Mouse (Mus musculus): ENCODE results near the gene Tulp3. TPM values are rescaled to one million over a fixed set of nuclear protein-coding genes. Genes with fewer than 3 reads are reported as not detected.

Tulp3 gene
- polyA plus RNA-seq, 1 experiment = 0.07 TPM

GRCm38 (mm10) chr6:128301891-128302290 is 53.8 kb downstream of the Tulp3 start:
- TF ChIP-seq TAL1 (IDR thresholded peaks at IDR 0.05; ENCODE audit: low read length) = no peak
- no peak for TF ChIP-seq GATA1 (IDR thresholded peaks at IDR 0.05; ENCODE audit: low read length)
- Histone ChIP-seq H3K4me1 (ENCODE audit: control insufficient read depth) (peaks cover 4% of the 10 kb centered on the region; the same call in 1 of the 2 replicates), H3K9me3 (ENCODE audit: control insufficient read depth, low read length) (peaks cover 3% of the 10 kb centered on the region; the same call in 1 of the 2 replicates), H3K36me3 (ENCODE audit: control insufficient read depth) (no peaks in the 10 kb centered on the region), H3K4me3 (replicated peaks) (no peak overlapping the region), H3K27me3 (ENCODE audit: control insufficient read depth) (peaks cover 51% of the 10 kb centered on the region)

- H3K27me3 ChIP-seq (ENCODE audit: control insufficient read depth) = peaks cover 53% of the 10 kb centered on the region
- TF ChIP-seq GATA1 (IDR thresholded peaks at IDR 0.05; ENCODE audit: low read length) (no peak), TAL1 (IDR thresholded peaks at IDR 0.05; ENCODE audit: low read length) (no peak)
- H3K4me1 ChIP-seq (ENCODE audit: control insufficient read depth) = peaks cover 4% of the 10 kb centered on the region; the same call in 1 of the 2 replicates
- H3K9me3 ChIP-seq (ENCODE audit: control insufficient read depth, low read length) = peaks cover 3% of the 10 kb centered on the region; the same call in 1 of the 2 replicates
- no peaks in the 10 kb centered on the region for H3K36me3 ChIP-seq (ENCODE audit: control insufficient read depth)
- no peak overlapping the region for H3K4me3 ChIP-seq (replicated peaks)
Observed at GRCm38 (mm10) chr6:128301458-128301857, 54.2 kb downstream of the Tulp3 start.

GRCm38 (mm10) chr6:128300134-128301001 is 55.3 kb downstream of the Tulp3 start, which contains the start of gene Tead4:
Gene Tead4 (minus strand): TSS chr6:128300823.
- Histone ChIP-seq H3K9me3 (ENCODE audit: control insufficient read depth, low read length) (peaks cover 3% of the 10 kb centered on the region; the same call in 1 of the 2 replicates), H3K4me1 (ENCODE audit: control insufficient read depth) (peaks cover 4% of the 10 kb centered on the region; the same call in 1 of the 2 replicates), H3K36me3 (ENCODE audit: control insufficient read depth) (no peaks in the 10 kb centered on the region), H3K4me3 (replicated peaks) (peak within 1 kb of the TSS; percentile 51), H3K27me3 (ENCODE audit: control insufficient read depth) (peaks cover 53% of the 10 kb centered on the region)
- TF ChIP-seq GATA1 (IDR thresholded peaks at IDR 0.05; ENCODE audit: low read length) (no peak), TAL1 (IDR thresholded peaks at IDR 0.05; ENCODE audit: low read length) (no peak)

- no peaks in the 10 kb centered on the region for H3K36me3 ChIP-seq (ENCODE audit: control insufficient read depth)
- TF ChIP-seq GATA1 (IDR thresholded peaks at IDR 0.05; ENCODE audit: low read length) = no peak
- peaks cover 4% of the 10 kb centered on the region; the same call in 1 of the 2 replicates for H3K4me1 ChIP-seq (ENCODE audit: control insufficient read depth)
- peaks cover 3% of the 10 kb centered on the region; the same call in 1 of the 2 replicates for H3K9me3 ChIP-seq (ENCODE audit: control insufficient read depth, low read length)
- H3K27me3 ChIP-seq (ENCODE audit: control insufficient read depth) = peaks cover 53% of the 10 kb centered on the region
- peak overlapping the region; percentile 51 for H3K4me3 ChIP-seq (replicated peaks)
Observed at GRCm38 (mm10) chr6:128299292-128300133, 56.1 kb downstream of the Tulp3 start.

GRCm38 (mm10) chr6:128298246-128298645 is 57.4 kb downstream of the Tulp3 start:
- H3K4me1 ChIP-seq (ENCODE audit: control insufficient read depth) = peaks cover 4% of the 10 kb centered on the region; the same call in 1 of the 2 replicates
- TF ChIP-seq TAL1 (IDR thresholded peaks at IDR 0.05; ENCODE audit: low read length) (no peak), GATA1 (IDR thresholded peaks at IDR 0.05; ENCODE audit: low read length) (no peak)
- peaks cover 3% of the 10 kb centered on the region; the same call in 1 of the 2 replicates for H3K9me3 ChIP-seq (ENCODE audit: control insufficient read depth, low read length)
- H3K36me3 ChIP-seq (ENCODE audit: control insufficient read depth) = no peaks in the 10 kb centered on the region
- peaks cover 53% of the 10 kb centered on the region for H3K27me3 ChIP-seq (ENCODE audit: control insufficient read depth)
- no peak overlapping the region for H3K4me3 ChIP-seq (replicated peaks)

GRCm38 (mm10) chr6:128296750-128297393 is 58.8 kb downstream of the Tulp3 start:
- TF ChIP-seq GATA1 (IDR thresholded peaks at IDR 0.05; ENCODE audit: low read length) (no peak), TAL1 (IDR thresholded peaks at IDR 0.05; ENCODE audit: low read length) (no peak)
- H3K9me3 ChIP-seq (ENCODE audit: control insufficient read depth, low read length) = no peaks in the 10 kb centered on the region
- no peaks in the 10 kb centered on the region for H3K36me3 ChIP-seq (ENCODE audit: control insufficient read depth)
- no peak overlapping the region for H3K4me3 ChIP-seq (replicated peaks)
- peaks cover 46% of the 10 kb centered on the region for H3K27me3 ChIP-seq (ENCODE audit: control insufficient read depth)
- peaks cover 4% of the 10 kb centered on the region; the same call in 1 of the 2 replicates for H3K4me1 ChIP-seq (ENCODE audit: control insufficient read depth)

- H3K36me3 ChIP-seq (ENCODE audit: control insufficient read depth) = no peaks in the 10 kb centered on the region
- no peak overlapping the region for H3K4me3 ChIP-seq (replicated peaks)
- H3K9me3 ChIP-seq (ENCODE audit: control insufficient read depth, low read length) = no peaks in the 10 kb centered on the region
- peaks cover 39% of the 10 kb centered on the region for H3K27me3 ChIP-seq (ENCODE audit: control insufficient read depth)
- TF ChIP-seq TAL1 (IDR thresholded peaks at IDR 0.05; ENCODE audit: low read length) (no peak), GATA1 (IDR thresholded peaks at IDR 0.05; ENCODE audit: low read length) (no peak)
- H3K4me1 ChIP-seq (ENCODE audit: control insufficient read depth) = peaks cover 4% of the 10 kb centered on the region; the same call in 1 of the 2 replicates
Observed at GRCm38 (mm10) chr6:128295876-128296749, 59.5 kb downstream of the Tulp3 start.

GRCm38 (mm10) chr6:128291284-128291683 is 64.4 kb downstream of the Tulp3 start:
- Histone ChIP-seq H3K27me3 (ENCODE audit: control insufficient read depth) (no peaks in the 10 kb centered on the region), H3K4me3 (replicated peaks) (no peak overlapping the region), H3K4me1 (ENCODE audit: control insufficient read depth) (no peaks in the 10 kb centered on the region), H3K36me3 (ENCODE audit: control insufficient read depth) (no peaks in the 10 kb centered on the region), H3K9me3 (ENCODE audit: control insufficient read depth, low read length) (no peaks in the 10 kb centered on the region)
- TF ChIP-seq GATA1 (IDR thresholded peaks at IDR 0.05; ENCODE audit: low read length) (no peak), TAL1 (IDR thresholded peaks at IDR 0.05; ENCODE audit: low read length) (no peak)
